Mouse (Mus musculus) mesoderm, embryonic 11.5 days (tissue): Measurements from ENCODE around the gene Klhl35.

Experiments
- DNase-seq: peaks from one replicate; pipeline ENCODE4 v3.0.0-alpha.2; 2012; ENCODE audit warnings: low read depth, low spot score

The Klhl35 gene

DNA sequence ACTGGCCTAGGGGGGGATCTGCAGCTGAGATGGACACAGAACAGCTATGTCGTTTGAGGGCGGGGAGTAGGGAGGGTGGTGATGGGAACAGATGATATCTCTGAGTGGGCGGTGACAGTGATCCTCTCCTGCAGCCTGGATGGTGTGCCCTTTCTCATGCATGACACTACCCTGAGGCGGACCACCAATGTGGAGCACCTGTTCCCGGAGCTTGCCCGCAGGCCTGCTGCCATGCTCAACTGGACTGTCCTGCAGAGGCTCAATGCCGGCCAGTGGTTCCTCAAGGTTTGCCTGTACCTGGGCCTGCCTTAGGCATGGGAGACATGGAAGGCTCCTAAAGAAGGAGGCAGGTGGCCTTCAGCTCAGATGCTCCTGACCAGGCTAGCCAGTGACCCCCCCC, 12.9 kb upstream of the Klhl35 start:
- no peak for DNase-seq

DNA sequence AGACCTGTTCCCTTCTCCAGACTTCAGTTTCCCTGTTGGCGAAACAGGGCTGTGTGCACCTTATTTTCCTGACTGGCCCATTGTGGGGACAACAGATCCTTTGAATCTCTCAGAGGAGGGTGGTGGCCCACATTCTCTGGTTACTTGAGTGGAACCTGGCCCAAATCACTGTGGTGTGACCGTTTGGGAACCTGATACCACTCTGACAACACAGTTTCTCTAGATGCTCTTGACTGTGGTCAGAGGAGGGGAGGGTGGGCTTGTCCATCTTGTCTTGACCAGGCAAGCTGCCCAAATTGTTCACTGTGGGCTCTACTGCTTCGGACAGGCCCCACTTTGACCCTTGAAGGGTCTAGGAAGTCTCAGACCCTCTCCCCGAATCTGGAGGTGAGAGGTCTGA, 11.8 kb upstream of the Klhl35 start:
- no peak for DNase-seq

DNA sequence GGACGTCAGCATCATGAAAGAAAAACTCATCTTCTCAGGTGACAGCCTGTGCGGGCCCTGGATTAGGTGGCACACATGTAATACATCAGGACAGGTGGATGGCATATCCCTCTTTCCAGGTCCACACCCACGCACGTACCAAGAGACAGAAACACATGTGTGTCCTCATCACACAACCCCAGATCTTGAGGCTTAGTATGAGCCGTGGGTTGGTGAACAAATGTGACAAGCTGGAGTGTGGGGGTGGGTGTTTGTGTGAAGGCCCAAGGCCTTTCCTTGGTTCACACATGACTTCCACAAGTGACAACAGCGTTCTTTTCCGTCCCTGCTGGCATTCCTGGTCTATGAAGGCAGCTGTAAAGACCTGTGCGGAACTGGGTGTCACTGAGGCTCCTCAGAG, 7.0 kb upstream of the Klhl35 start:
- no peak for DNase-seq

DNA sequence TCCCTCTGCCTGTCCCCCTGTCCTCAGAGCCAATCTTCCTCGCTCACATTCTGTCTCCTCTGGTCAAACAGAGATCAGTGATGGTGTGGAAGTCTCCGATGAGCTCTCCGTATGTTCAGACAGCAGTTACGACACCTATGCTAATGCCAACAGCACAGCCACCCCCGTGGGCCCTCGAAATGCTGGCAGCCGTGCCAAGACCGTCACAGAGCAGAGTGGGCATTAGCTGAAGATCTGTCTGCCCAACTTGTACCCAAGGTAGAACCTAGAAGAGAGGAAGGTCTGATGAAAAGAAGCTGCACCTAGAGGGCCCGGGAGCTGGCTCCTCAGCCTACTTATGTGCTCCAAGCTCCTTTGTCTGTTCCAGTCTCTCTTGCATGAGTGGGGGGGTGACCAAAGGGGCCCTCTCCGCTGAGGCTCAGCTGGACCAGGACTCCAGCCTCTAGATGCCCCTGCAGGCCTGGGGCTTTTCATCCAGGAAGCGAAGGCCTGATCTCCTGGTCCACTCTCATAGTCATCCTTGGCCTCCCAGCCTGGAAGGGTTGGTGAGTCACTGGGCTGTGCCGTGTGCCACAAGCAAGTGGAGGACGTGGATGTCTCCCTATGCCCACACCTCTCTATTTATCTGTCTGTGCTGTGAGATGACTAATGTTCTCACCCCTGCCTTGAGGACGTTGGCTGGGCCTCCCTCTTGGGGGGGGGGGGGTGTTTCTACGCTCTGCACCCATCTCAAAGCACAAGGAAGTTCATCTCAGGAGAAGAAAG, 5.7 kb upstream of the Klhl35 start:
- no peak for DNase-seq

DNA sequence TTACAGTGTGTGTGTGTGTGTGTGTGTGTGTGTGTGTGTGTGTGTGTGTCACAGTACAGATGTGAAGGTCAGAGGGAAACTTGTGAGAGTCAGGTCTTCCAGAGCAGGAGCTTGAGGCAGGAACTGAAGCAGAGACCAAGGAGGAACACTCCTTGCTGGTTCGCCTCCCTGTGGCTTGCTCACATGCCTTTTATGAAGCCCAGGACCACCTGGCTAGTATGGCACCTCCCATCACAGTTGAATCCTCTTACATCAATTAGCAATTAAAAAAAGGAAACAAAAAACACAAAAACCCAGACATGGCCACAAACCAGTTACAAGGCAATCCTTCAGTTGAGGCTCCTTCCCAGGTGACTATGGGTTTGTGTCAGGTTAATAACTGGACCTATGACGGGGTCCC, 2.7 kb upstream of the Klhl35 start:
- no peak for DNase-seq

DNA sequence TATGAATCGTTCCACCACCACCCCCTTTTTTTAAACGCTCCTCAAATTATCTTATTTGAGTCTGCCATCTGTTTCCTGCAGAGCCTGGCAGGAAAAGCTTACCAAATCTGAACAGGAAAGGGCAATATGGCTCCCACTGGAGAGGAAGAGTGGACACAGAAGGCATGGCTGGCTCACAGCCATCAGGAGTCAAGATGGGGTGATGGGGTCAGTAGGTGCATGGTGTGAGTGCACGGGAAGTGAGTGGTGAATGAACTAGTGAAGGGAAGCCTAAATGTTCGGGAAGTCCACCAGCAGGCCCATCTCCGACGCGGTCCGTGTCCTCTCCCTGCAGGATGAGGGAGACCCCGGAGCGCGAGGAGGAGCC, 2.1 kb downstream of the Klhl35 start:
- DNase-seq: no peak

DNA sequence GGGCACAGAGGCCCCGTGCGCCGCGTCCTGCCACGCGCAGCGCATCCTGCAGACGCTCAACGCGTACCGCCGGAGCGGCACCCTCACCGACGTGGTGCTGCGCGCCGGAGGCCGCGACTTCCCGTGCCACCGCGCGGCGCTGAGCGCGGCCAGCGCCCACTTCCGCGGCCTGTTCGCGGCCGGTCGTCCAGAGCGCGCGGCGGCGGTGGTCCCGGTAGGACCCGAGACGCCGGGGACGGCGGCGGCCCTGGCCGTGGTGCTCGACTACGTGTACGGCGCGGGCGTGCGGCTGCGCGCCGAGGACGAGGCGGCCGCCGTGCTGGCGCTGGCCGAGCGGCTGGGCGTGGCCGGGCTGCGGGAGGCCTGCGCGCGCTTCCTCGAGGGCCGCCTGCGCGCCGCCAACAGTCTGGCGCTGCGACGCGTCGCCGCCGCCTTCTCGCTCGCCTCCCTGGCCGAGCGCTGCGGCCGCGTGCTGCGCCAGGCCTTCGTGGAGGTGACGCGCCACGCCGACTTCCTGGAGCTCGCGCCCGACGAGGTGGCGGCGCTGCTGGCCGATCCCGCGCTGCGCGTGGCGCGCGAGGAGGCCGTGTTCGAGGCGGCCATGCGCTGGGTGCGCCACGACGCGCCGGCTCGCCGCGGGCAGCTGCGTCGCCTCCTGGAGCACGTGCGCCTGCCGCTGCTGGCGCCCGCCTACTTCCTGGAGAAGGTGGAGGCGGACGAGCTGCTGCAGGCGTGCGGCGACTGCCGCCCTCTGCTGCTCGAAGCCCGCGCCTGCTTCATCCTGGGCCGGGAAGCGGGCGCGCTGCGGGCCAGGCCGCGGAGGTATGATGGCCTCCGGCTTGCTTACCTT, 2.7 kb downstream of the Klhl35 start:
- peak; percentile 85 for DNase-seq

DNA sequence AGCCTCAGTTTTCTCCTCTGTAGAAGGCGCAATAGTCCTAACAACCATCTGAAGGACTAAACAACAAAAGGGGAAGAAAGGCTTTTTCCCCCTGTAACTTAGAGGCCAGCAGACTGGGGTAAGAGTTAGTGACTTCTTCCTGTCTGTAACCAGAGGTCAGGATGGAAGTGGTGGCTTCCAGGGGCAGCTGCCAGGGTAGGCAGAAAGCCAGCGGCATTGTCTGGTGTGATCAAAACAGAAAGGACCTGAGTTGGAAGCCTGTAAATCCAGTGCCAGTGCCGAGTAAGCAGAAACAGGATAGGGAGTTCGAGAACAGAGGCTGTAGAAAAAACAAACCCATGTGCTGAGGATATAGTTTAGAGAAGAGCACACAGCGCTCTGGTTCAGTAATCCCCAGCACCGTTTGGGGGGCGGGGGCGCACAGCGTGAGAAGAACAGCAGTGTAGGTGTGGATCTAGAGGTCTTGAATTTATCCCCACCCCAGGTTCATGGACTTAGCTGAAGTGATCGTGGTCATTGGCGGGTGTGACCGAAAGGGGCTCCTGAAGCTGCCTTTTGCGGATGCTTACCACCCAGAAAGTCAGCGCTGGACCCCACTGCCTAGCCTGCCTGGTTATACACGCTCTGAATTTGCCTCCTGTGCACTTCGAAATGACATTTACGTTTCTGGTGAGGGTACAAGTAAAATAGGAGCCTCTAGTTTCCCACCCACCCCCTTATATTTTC, 4.0 kb downstream of the Klhl35 start:
- no peak for DNase-seq

DNA sequence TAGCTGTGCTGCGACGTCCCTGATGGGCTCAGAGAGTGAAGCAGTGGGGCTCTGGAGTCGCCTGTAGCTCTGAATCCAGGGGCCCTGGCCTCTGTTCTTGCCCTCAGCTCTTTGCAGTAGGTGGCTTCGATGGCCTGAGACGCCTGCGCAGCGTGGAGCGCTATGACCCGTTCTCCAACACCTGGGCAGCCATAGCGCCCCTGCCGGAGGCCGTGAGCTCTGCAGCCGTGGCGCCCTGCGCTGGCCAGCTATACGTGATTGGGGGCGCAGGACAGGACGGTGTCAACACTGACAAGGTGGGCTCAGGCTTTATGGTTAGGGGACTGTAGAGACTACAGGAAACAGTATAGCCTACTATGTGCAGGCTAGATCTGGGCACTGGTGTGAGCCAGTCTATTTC, 5.8 kb downstream of the Klhl35 start:
- no peak for DNase-seq

DNA sequence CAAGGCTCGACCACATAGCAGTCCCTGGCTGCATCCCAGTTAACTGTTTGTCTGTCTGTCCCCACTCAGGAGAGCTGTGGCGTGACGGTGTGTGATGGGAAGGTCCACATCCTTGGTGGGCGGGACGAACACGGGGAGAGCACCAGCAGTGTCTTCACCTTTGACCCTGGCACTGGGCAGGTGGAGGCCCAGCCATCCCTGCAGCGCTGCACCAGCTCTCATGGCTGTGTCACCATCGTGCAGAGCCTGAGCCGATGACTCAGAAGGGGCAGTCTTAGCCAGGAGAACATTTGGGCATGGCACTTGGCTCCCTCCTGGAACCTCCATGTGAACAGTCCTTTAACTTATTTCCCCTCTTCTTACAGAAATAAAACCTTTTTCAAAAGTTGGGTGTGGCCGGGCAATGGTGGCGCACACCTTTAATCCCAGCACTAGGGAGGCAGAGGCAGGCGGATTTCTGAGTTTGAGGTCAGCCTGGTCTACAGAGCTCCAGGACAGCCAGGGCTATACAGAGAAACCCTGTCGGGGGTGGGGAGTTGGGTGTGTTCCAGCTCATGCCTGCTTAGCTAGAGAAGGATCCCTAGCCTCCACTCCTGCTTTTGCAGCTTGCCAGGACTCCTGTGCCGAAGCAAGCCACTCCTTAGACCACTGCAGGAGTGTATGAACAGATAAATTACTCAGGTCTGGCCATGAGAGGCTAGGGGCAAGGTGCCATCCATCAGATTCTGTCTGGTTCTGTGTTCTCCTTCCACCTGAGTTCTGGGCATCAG, 8.0 kb downstream of the Klhl35 start:
- no peak for DNase-seq

DNA sequence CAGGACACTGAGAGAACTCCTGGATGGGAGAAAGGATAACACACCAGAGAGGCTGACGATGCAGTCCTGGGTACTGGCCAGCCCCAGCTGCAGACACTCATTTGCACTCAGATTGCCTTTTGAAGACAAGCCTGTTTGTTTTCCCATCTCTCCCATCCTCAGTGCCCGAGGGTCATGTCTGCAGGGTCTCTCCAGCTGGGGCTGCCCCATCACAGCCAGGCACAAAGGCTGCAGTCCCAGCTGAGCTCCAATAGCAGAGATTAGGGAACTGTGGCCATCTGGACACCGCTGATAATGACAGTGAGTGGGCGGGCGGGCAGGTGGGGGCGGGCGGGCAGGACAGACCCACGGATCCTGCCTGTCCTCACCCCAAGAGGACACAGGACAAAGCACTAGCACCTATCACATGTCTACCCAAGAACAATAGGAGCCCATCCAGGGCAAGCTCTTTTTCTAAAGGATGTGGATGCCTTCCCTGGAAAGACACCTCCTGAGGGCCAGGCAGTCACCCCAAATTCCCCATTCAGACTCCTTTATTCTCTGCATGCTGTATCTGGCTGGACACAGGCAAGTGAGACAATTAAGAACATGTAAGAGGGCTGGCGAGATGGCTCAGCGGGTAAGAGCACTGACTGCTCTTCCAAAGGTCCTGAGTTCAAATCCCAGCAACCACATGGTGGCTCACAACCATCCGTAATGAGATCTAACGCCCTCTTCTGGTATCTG, 9.2 kb downstream of the Klhl35 start:
- DNase-seq: peak; percentile 67

DNA sequence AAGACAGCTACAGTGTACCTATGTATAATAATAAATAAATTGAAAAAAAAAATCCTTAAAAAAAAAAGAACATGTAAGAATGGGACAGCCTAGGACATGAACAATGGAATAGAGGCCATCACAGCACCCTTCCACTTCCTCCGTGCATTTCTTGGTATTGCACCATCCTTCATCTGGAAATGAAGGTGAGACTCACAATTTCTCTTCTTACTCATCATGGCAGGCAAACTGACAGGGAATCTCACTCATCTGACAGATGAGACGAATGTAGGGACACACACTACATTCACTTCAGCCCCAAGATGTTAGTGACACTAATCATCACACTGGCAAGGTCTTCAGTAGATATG, 9.7 kb downstream of the Klhl35 start:
- no peak for DNase-seq

DNA sequence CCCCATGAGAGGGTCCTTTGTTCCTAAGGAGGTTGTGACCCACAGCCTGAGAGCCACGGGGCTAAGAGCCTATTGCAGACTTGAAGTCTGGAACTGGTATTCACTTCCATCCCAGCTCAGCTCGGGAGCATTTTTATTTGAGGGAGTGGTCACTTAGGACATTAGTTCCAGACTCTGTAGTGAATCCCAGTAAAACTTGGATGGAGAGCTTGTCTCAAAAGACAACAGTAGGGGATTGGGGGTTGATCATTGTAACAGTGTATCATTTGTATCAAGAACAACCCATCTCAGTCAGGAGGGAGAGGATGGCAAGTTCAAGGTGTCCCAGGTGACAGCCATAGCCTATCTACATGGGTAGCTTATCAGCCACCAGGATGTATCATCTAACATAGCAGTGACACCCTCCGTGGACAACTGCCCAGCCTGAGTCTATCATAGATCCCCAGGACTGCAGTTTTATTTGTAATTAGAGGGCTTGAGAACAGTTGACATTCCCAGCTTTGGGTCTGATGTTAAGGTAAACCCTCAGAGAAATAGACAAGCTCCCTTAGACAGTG, 10.8 kb downstream of the Klhl35 start:
- no peak for DNase-seq

DNA sequence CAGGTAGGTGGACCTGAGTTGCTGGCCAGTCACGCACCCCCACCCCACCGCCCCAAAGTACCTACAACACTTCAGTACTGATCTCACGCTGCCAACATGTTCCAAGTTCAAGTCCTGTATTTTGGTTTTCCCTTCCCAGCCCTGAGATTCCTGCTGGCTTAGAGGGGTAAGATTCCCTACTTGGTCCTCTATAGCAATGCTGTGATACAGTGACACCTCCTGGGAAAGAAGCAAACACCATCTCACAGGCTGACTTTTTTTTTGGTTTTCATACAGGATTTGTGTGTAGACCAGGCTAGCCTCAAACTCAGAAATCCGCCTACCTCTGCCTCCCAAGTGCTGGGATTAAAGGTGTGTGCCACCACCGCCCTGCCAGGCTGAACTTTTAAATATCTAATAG, 11.4 kb downstream of the Klhl35 start:
- no peak for DNase-seq

DNA sequence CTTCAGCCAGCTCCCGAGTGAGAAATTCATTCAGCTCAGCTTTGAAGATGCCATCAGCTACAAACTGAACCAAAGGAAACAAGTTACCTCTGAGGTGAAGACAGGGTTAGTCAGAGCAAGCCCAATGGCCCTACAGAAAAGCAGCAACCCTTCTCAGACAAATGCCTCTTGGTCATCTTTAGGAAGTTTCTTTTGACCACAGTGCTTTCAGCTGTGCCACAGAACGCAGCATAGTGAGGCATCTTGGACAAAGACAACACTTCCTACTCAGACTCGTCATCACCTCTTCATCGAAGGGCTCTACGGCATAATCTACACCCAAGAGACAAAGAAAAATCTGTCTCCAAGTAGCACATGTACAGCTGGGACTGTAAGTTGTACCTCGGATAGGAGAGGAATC, 16.8 kb downstream of the Klhl35 start:
- no peak for DNase-seq

DNA sequence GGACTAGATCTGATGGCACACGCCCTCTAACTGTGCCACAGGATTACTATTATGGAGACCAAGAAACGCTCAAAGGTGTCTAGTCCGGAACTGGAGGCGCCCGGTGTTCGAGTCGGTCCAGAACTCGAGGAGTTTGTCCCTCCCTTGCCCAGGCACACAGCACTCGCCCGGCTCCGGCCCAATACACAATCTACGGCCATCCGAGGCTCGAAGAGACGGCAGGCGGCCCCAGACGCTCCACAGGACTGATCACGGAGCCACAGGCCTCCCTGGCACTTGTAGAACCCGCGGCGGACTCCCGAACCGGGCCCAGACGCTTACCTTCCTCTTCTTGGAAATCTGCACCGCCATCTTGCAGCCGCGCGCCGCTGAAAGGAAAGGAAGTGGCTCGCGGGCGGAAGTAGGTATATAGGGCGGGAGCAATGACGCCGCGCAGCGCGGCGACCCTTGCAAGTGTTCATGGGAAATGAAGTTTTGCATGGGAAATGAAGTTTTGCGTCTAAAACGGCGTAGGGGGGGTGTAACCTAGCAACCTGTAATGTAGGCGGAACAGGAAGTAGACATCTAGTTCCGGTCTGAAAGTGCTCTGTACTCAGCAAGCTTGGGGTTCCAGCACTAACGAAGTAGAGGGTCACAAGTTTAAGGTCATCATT, 17.6 kb downstream of the Klhl35 start, which contains the start of gene Rps3:
TSS of gene Rps3 (minus strand) at position 468 of the 653 bp plus-strand sequence.
- peak; percentile 98 for DNase-seq

DNA sequence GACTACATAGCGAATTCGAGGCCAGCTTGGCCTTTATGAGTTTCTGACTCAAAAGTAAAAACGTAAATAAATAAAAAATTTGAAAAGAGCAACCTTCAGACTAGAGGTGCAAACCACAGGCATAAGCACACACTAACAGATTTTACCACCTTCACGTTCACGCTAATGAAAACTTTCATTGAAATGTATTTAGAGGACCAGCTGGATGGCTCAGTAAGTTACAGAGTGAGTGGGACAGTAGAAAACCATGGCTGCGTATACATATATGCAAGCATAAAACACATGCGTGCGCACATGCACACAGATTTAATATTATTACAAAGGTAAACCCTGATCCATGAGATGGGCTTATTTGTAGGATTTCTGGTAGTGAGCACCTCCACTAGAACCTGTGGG, 18.1 kb downstream of the Klhl35 start:
- no peak for DNase-seq

DNA sequence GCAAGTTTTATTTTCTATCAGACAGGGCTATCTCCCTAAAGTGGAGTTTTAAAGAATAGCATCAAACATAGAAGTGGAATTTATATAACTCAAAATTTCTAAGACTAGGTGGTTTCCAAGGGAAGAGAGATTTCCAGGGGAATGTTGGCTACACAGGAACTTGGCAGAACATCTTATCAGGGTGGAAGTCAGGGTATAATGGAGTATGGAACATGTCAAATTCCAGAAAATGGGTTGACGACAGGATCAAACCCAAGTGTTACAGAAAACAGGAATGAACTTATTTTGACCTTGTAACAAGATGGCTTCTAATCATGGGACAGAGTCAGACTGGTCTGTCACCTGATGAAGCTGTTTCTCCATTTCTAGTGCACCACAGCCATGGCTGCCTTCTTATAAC, 18.9 kb downstream of the Klhl35 start:
- no peak for DNase-seq

DNA sequence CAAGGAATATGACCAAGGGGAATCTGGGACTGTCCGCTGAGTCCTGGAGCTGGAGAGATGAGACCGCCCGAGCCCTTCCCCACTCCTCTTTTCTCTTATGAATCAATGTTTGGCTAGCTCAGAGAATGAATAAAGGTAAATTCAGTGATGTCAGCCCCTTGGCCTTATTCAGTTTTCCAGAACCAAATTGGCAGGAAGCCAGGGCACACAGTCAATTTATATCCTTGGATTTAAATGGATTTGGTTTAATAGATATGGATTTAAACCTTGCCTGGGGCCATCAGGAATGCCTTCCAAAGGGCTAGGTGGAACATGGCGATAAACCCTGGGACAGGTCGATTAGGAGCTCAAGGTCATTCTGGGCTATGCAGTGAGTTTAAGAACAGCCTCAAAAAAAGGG, 23.9 kb downstream of the Klhl35 start:
- DNase-seq: no peak

DNA sequence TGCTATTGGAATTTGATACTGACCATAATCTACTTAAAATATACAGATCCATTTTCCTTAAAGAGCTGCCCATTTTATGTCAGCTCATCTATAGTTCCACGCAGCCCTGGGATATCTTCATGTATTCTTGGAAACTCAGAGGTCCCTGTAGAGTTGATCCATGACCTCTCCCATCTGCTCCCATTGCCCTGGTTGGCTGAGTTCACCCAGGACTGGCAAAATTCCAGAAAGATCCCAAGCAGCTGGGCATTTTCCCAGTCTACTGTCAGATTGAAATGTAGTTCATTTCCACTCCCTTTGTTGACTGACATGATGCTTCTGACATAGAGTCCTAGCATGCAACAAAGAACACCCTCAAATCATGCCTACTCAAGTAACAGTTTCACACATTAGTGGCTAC, 33.3 kb downstream of the Klhl35 start:
- no peak for DNase-seq
